Comparison of ENCODE assay signal across 11 mouse cellular contexts in genomic region chr6:129393087-129393720, GRCm38 (mm10). TPM values are rescaled to one million over a fixed set of nuclear protein-coding genes. Genes with fewer than 3 reads are reported as not detected.
DNase-seq lines count a peak whose midpoint lies in the region; ATAC-seq and TF ChIP-seq lines count a peak whose summit lies in the region.
"Had no signal": no experiment of that assay in that cellular context is flagged by ENCODE, and none has a peak within 500 bp of the region (broad histone marks: within the 10 kb centered on the region; RNA-seq: fewer than 3 reads in every experiment).

No protein-coding gene starts in this region.

- no peak overlapping the region for H3K27ac ChIP-seq in heart, adult 2 months
- H3K27ac ChIP-seq in heart, embryonic 10.5 days: no peak overlapping the region
- H3K27ac ChIP-seq: limb, embryonic 15.5 days had no signal

- ATAC-seq in common myeloid progenitor, adult 5-6 weeks (replicated peaks; ENCODE audit: low read depth, poor library complexity, severe bottlenecking): peak; percentile 68; the same call in 1 of the 2 replicates
- ATAC-seq in activated CD4-positive, CD25-positive, alpha-beta regulatory T cell, adult 4 months: no peak

- no peak overlapping the region for H3K4me3 ChIP-seq in heart, adult 2 months
- no peak overlapping the region for H3K4me3 ChIP-seq in heart, embryonic 10.5 days
- H3K4me3 ChIP-seq in lung, adult 2 months (replicated peaks; ENCODE audit: extremely low read depth, low read depth, low read length): no peak overlapping the region
- H3K4me3 ChIP-seq: limb, embryonic 15.5 days had no signal

- no peak overlapping the region for H3K9ac ChIP-seq in heart, adult 2 months (ENCODE audit: low read depth, low read length)
- H3K9ac ChIP-seq: limb, embryonic 15.5 days had no signal

- intact Hi-C loops in heart, adult 2 months (cut with DNase I): loop anchor here (1.0 kb wide), 3 partner anchors 83 to 166 kb away; no protein-coding TSS in a partner anchor

- H3K79me2 ChIP-seq in heart, adult 2 months (replicated peaks; ENCODE audit: control insufficient read depth, insufficient read depth, low read length): no peaks in the 10 kb centered on the region

- TF ChIP-seq EP300 in heart, adult 2 months (IDR thresholded peaks at IDR 0.05; ENCODE audit: insufficient read depth, low read depth, low read length): no peak

- H3K27me3 ChIP-seq in heart, adult 2 months (ENCODE audit: control insufficient read depth, insufficient read depth, low read length): no peaks in the 10 kb centered on the region
- no peaks in the 10 kb centered on the region for H3K27me3 ChIP-seq in heart, embryonic 10.5 days (ENCODE audit: insufficient read depth, poor library complexity, severe bottlenecking)
- H3K27me3 ChIP-seq: limb, embryonic 15.5 days had no signal

- TF ChIP-seq POLR2A in heart, adult 2 months (IDR thresholded peaks at IDR 0.05; ENCODE audit: insufficient read depth, low read depth, low read length): no peak
- TF ChIP-seq POLR2A in lung, adult 2 months (IDR thresholded peaks at IDR 0.05; ENCODE audit: borderline replicate concordance, extremely low read depth, low read depth, low read length): no peak

- H3K36me3 ChIP-seq in heart, adult 2 months (ENCODE audit: control insufficient read depth, insufficient read depth, low read length): no peaks in the 10 kb centered on the region
- H3K36me3 ChIP-seq in heart, embryonic 10.5 days: no peaks in the 10 kb centered on the region
- H3K36me3 ChIP-seq: limb, embryonic 15.5 days had no signal

- TF ChIP-seq CTCF in heart, adult 2 months (IDR thresholded peaks at IDR 0.05): peak; percentile 90
- TF ChIP-seq CTCF in lung, adult 2 months (IDR thresholded peaks at IDR 0.05; ENCODE audit: insufficient read depth, low read length): peak; percentile 48; the same call in 1 of the 2 replicates

- no peaks in the 10 kb centered on the region for H3K9me3 ChIP-seq in heart, embryonic 10.5 days
- H3K9me3 ChIP-seq: limb, embryonic 15.5 days had no signal

- DNase-seq in heart, adult 2 months: no peak
- DNase-seq in heart, embryonic 10.5 days (ENCODE audit: low spot score): no peak
- DNase-seq in lung, adult 2 months: no peak
- DNase-seq in lung, postnatal 4 days: no peak
- DNase-seq in retina, embryonic 14.5 days (ENCODE audit: low spot score): peak; percentile 47
- DNase-seq in ovary, adult 18-20 months (ENCODE audit: low spot score): no peak
- DNase-seq: cerebellum, adult 8-10 months had no signal

- H3K4me1 ChIP-seq in heart, adult 2 months (ENCODE audit: control insufficient read depth, insufficient read depth, low read length): no peaks in the 10 kb centered on the region; the same call in 1 of the 2 replicates
- H3K4me1 ChIP-seq in heart, embryonic 10.5 days: no peaks in the 10 kb centered on the region
- peaks cover 4% of the 10 kb centered on the region for H3K4me1 ChIP-seq in lung, adult 2 months (ENCODE audit: control insufficient read depth, insufficient read depth, low read length)
- H3K4me1 ChIP-seq: limb, embryonic 15.5 days had no signal

- WGBS in heart, adult 2 months: 13% methylated on average over 2 of the region's 2 CpGs
- 18% methylated on average over 2 of the region's 2 CpGs for WGBS in heart, embryonic 10.5 days
- 24% methylated on average over 2 of the region's 2 CpGs for WGBS in lung, adult 2 months

RNA-seq across cellular contexts. Expression of gene Clec1b, which starts 3.9 kb away (rescaled TPM):
- 1 to 10 TPM; 1.5 to 5.7 TPM for total RNA-seq in heart, adult 2 months (2021)
- 1.7 and 2.8 TPM in 2 replicates for polyA plus RNA-seq in heart, adult 2 months (2012; rRNA removed)
- polyA plus RNA-seq in heart, embryonic 10.5 days (2016; fragmentation: Nextera tagmentation; extraction: Ambion mirVana): 4.8 and 12.8 TPM in 2 replicates
- 1.9 and 2.7 TPM in 2 replicates for polyA plus RNA-seq in lung, adult 2 months (2012; rRNA removed)
- 2.4 and 5.3 TPM in 2 replicates for total RNA-seq in common myeloid progenitor, adult 5-6 weeks (2017)
- under 1 TPM in 1 of 2 experiments, not detected in 1; 0.71 TPM for polyA plus RNA-seq in activated CD4-positive, CD25-positive, alpha-beta regulatory T cell, adult 4 months (2017; shearing (Covaris generic))
- polyA plus RNA-seq: testis, adult 2 months had no signal

RNA-seq across cellular contexts. Expression of gene Clec12b, which starts 7.5 kb away (rescaled TPM):
- under 1 TPM; 0.16 to 0.23 TPM for total RNA-seq in heart, adult 2 months (2021)
- polyA plus RNA-seq in heart, adult 2 months (2012; rRNA removed): 0.20 and 0.70 TPM in 2 replicates
- 0.25 and 0.67 TPM in 2 replicates for polyA plus RNA-seq in heart, embryonic 10.5 days (2016; fragmentation: Nextera tagmentation; extraction: Ambion mirVana)
- polyA plus RNA-seq in lung, adult 2 months (2012; rRNA removed): 1.2 and 1.5 TPM in 2 replicates
- total RNA-seq in common myeloid progenitor, adult 5-6 weeks (2017): not detected in 2 replicates
- not detected for polyA plus RNA-seq in activated CD4-positive, CD25-positive, alpha-beta regulatory T cell, adult 4 months (2017; shearing (Covaris generic))
- polyA plus RNA-seq: limb, embryonic 15.5 days had no signal

RNA-seq across cellular contexts. Expression of gene Clec9a, which starts 15.5 kb away (rescaled TPM):
- total RNA-seq in heart, adult 2 months (2021): under 1 TPM in 1 of 2 experiments, not detected in 1; 0.14 TPM
- polyA plus RNA-seq in heart, adult 2 months (2012; rRNA removed): 0.68 and 1.4 TPM in 2 replicates
- polyA plus RNA-seq in heart, embryonic 10.5 days (2016; fragmentation: Nextera tagmentation; extraction: Ambion mirVana): 0.14 and 0.17 TPM in 2 replicates
- polyA plus RNA-seq in lung, adult 2 months (2012; rRNA removed): 2.2 and 2.7 TPM in 2 replicates
- total RNA-seq in common myeloid progenitor, adult 5-6 weeks (2017): 1.8 and 6.7 TPM in 2 replicates
- polyA plus RNA-seq in activated CD4-positive, CD25-positive, alpha-beta regulatory T cell, adult 4 months (2017; shearing (Covaris generic)): not detected
- polyA plus RNA-seq: testis, adult 2 months had no signal

RNA-seq across cellular contexts. Expression of gene Clec12a, which starts 50.7 kb away (rescaled TPM):
- under 1 TPM; 0.63 to 0.73 TPM for total RNA-seq in heart, adult 2 months (2021)
- polyA plus RNA-seq in heart, adult 2 months (2012; rRNA removed): 0.80 and 1.6 TPM in 2 replicates
- polyA plus RNA-seq in heart, embryonic 10.5 days (2016; fragmentation: Nextera tagmentation; extraction: Ambion mirVana): 0.05 TPM in 1 of 2 replicates, not detected in the other
- polyA plus RNA-seq in lung, adult 2 months (2012; rRNA removed): 1.9 and 4.6 TPM in 2 replicates
- 117 and 140 TPM in 2 replicates for total RNA-seq in common myeloid progenitor, adult 5-6 weeks (2017)
- under 1 TPM; 0.44 to 0.61 TPM for polyA plus RNA-seq in activated CD4-positive, CD25-positive, alpha-beta regulatory T cell, adult 4 months (2017; shearing (Covaris generic))

RNA-seq across cellular contexts. Expression of gene Clec1a, which starts 58.6 kb away (rescaled TPM):
- 10 to 100 TPM; 10.6 to 12.4 TPM for total RNA-seq in heart, adult 2 months (2021)
- 3.4 and 6.9 TPM in 2 replicates for polyA plus RNA-seq in heart, adult 2 months (2012; rRNA removed)
- polyA plus RNA-seq in heart, embryonic 10.5 days (2016; fragmentation: Nextera tagmentation; extraction: Ambion mirVana): 0.48 and 0.54 TPM in 2 replicates
- 30.1 and 38.1 TPM in 2 replicates for polyA plus RNA-seq in lung, adult 2 months (2012; rRNA removed)
- total RNA-seq in common myeloid progenitor, adult 5-6 weeks (2017): 0.14 TPM in 1 of 2 replicates, not detected in the other
- not detected for polyA plus RNA-seq in activated CD4-positive, CD25-positive, alpha-beta regulatory T cell, adult 4 months (2017; shearing (Covaris generic))
